Mouse (Mus musculus) midbrain, embryonic 14.5 days (tissue): ENCODE data around the gene Tmie. TPM values are rescaled to one million over a fixed set of nuclear protein-coding genes. Genes with fewer than 3 reads are reported as not detected.

Experiments
- ATAC-seq: fragments of 200-750 bp; cut with Nextera tagmentation; 2 replicates; pipeline ENCODE4 v1.8.0; 2017; ENCODE audit warnings: moderate number of reproducible peaks, moderate library complexity; ENCODE audit not compliant: low FRiP score, low TSS enrichment
- DNase-seq: peaks from one replicate; pipeline ENCODE4 v3.0.0-alpha.2; 2015
- H3K27ac ChIP-seq: fragments of 300-500 bp; sonication (generic); replicated peaks from 2 replicates; pipeline ENCODE4 v1.5.1; 2014; ENCODE audit warnings: mild to moderate bottlenecking, low read depth, low read length, moderate library complexity
- H3K27me3 ChIP-seq: fragments of 300-500 bp; sonication (generic); 2 replicates; pipeline ENCODE4 v1.6.1; 2014; ENCODE audit warnings: low read length, control low read depth, mixed read lengths; ENCODE audit not compliant: control insufficient read depth, insufficient read depth
- H3K36me3 ChIP-seq: fragments of 300-500 bp; sonication (generic); 2 replicates; pipeline ENCODE4 v1.6.1; 2014; ENCODE audit warnings: low read length, control low read depth; ENCODE audit not compliant: control insufficient read depth, insufficient read depth
- H3K4me1 ChIP-seq: fragments of 300-500 bp; sonication (generic); 2 replicates; pipeline ENCODE4 v1.6.1; 2014; ENCODE audit warnings: mild to moderate bottlenecking, antibody characterized with exemption, low read length, control low read depth; ENCODE audit not compliant: control insufficient read depth, insufficient read depth
- H3K4me2 ChIP-seq: fragments of 300-500 bp; sonication (generic); 2 replicates; pipeline ENCODE4 v1.6.1; 2014; ENCODE audit warnings: mild to moderate bottlenecking, low read length, moderate library complexity
- H3K4me3 ChIP-seq: fragments of 300-500 bp; sonication (generic); replicated peaks from 2 replicates; pipeline ENCODE4 v1.5.1; 2014; ENCODE audit warnings: low read depth, low read length
- H3K9ac ChIP-seq: fragments of 300-500 bp; sonication (generic); replicated peaks from 2 replicates; pipeline ENCODE4 v1.6.1; 2014; ENCODE audit warnings: mild to moderate bottlenecking, low read length, moderate library complexity
- H3K9me3 ChIP-seq: fragments of 300-500 bp; sonication (generic); 2 replicates; pipeline ENCODE4 v1.6.1; 2016; ENCODE audit warnings: low read length, control low read depth, mixed read lengths; ENCODE audit not compliant: control insufficient read depth
- WGBS: fragments of 180-500 bp; shearing (Covaris S2); extraction: QIAGEN DNeasy Blood & Tissue Kit; methylation state at CpG from one replicate; pipeline ENCODE4 v1.1.7; 2014; 5-methylcytosine and 5-hydroxymethylcytosine counted together
- polyA plus RNA-seq: library from polyadenylated mRNA; unstranded; fragments of >200 nt; fragmentation: Nextera tagmentation; extraction: Ambion mirVana; gene quantifications from 2 replicates; pipeline ENCODE4 v1.2.1, GENCODE M21; 2014

The Tmie gene
- polyA plus RNA-seq, 1 experiment from 2014 or later = 0.75 TPM

GRCm38 (mm10) chr9:110879191-110879920 lies 557 bp downstream of the Tmie start, which contains the start of gene Als2cl:
Als2cl (plus strand) TSS chr9:110879870.
- Histone ChIP-seq H3K27ac (no peak within 1 kb of the TSS), H3K4me2 (peak within 1 kb of the TSS; percentile 65), H3K27me3 (peaks cover 28% of the 10 kb centered on the region), H3K9me3 (no peaks in the 10 kb centered on the region), H3K9ac (peak within 1 kb of the TSS; percentile 36), H3K4me1 (peaks cover 12% of the 10 kb centered on the region), H3K36me3 (no peaks in the 10 kb centered on the region), H3K4me3 (peak within 1 kb of the TSS; percentile 44)
- DNase-seq = peak; percentile 22
- 10% methylated on average over 12 of the region's 12 CpGs for WGBS
- no peak for ATAC-seq

- no peak for DNase-seq
These were observed 2.0 kb downstream of the Tmie start for GRCm38 (mm10) chr9:110877888-110878287.

GRCm38 (mm10) chr9:110877353-110877752 lies 2.6 kb downstream of the Tmie start:
- Histone ChIP-seq H3K4me3 (no peak overlapping the region), H3K27me3 (peaks cover 32% of the 10 kb centered on the region), H3K36me3 (no peaks in the 10 kb centered on the region), H3K4me2 (no peak overlapping the region), H3K4me1 (peaks cover 21% of the 10 kb centered on the region), H3K9ac (no peak overlapping the region), H3K9me3 (no peaks in the 10 kb centered on the region), H3K27ac (no peak overlapping the region)
- WGBS = 96% methylated on average over 1 of the region's 1 CpGs
- ATAC-seq = no peak
- DNase-seq = no peak

More at GRCm38 (mm10) chr9:110877888-110878287, 2.0 kb downstream of the Tmie start:
- 87% methylated on average over 5 of the region's 5 CpGs for WGBS
- H3K4me2 ChIP-seq = no peak overlapping the region
- H3K27ac ChIP-seq = no peak overlapping the region
- peaks cover 30% of the 10 kb centered on the region for H3K27me3 ChIP-seq
- no peak overlapping the region for H3K4me3 ChIP-seq
- ATAC-seq = no peak
- no peaks in the 10 kb centered on the region for H3K9me3 ChIP-seq
- H3K4me1 ChIP-seq = peaks cover 21% of the 10 kb centered on the region
- H3K9ac ChIP-seq = no peak overlapping the region
- H3K36me3 ChIP-seq = no peaks in the 10 kb centered on the region

GRCm38 (mm10) chr9:110875288-110875695 lies 4.6 kb downstream of the Tmie start:
- Histone ChIP-seq H3K27me3 (peaks cover 19% of the 10 kb centered on the region), H3K4me2 (no peak overlapping the region), H3K4me1 (peaks cover 21% of the 10 kb centered on the region), H3K9ac (no peak overlapping the region), H3K9me3 (no peaks in the 10 kb centered on the region), H3K36me3 (no peaks in the 10 kb centered on the region), H3K27ac (0 out of 2 replicates have a peak overlapping the region, but pooled peaks have one; percentile 41), H3K4me3 (no peak overlapping the region)
- no peak for DNase-seq
- ATAC-seq = peak; percentile 32; the same call in 1 of the 2 replicates
- 21% methylated on average over 5 of the region's 6 CpGs for WGBS

- peak overlapping the region; percentile 57; the same call in 1 of the 2 replicates for H3K4me2 ChIP-seq
- no peaks in the 10 kb centered on the region for H3K9me3 ChIP-seq
- DNase-seq (no peak), ATAC-seq (peak; percentile 46)
- no peak overlapping the region for H3K4me3 ChIP-seq
- H3K27me3 ChIP-seq = peaks cover 13% of the 10 kb centered on the region
- WGBS = 7% methylated on average over 3 of the region's 3 CpGs
- no peaks in the 10 kb centered on the region for H3K36me3 ChIP-seq
- no peak overlapping the region for H3K9ac ChIP-seq
- peak overlapping the region; percentile 41; the same call in 1 of the 2 replicates for H3K27ac ChIP-seq
- peaks cover 21% of the 10 kb centered on the region for H3K4me1 ChIP-seq
These were observed 5.2 kb downstream of the Tmie start for GRCm38 (mm10) chr9:110874660-110875191.

GRCm38 (mm10) chr9:110873681-110874659 lies 5.9 kb downstream of the Tmie start:
- H3K9ac ChIP-seq = peak overlapping the region; percentile 45
- peak overlapping the region; percentile 57 for H3K4me2 ChIP-seq
- peak overlapping the region; percentile 24 for H3K4me3 ChIP-seq
- H3K27ac ChIP-seq = 0 out of 2 replicates have a peak overlapping the region, but pooled peaks have one; percentile 41
- peaks cover 5% of the 10 kb centered on the region for H3K27me3 ChIP-seq
- DNase-seq (peak; percentile 83), ATAC-seq (peak; percentile 56; the same call in 1 of the 2 replicates)
- H3K4me1 ChIP-seq = peaks cover 21% of the 10 kb centered on the region
- WGBS = 5% methylated on average over 40 of the region's 40 CpGs
- H3K9me3 ChIP-seq = no peaks in the 10 kb centered on the region
- H3K36me3 ChIP-seq = no peaks in the 10 kb centered on the region

GRCm38 (mm10) chr9:110871030-110871429 lies 8.9 kb downstream of the Tmie start:
- no peak overlapping the region for H3K4me3 ChIP-seq
- WGBS = 20% methylated on average over 7 of the region's 7 CpGs
- peaks cover 5% of the 10 kb centered on the region; the same call in 1 of the 2 replicates for H3K27me3 ChIP-seq
- no peak overlapping the region for H3K27ac ChIP-seq
- H3K9me3 ChIP-seq = no peaks in the 10 kb centered on the region
- no peak overlapping the region for H3K4me2 ChIP-seq
- DNase-seq (peak; percentile 71), ATAC-seq (no peak)
- no peaks in the 10 kb centered on the region for H3K36me3 ChIP-seq
- peaks cover 21% of the 10 kb centered on the region for H3K4me1 ChIP-seq
- H3K9ac ChIP-seq = no peak overlapping the region

GRCm38 (mm10) chr9:110858967-110859596 lies 20.8 kb downstream of the Tmie start:
- Histone ChIP-seq H3K4me3 (no peak overlapping the region), H3K9me3 (no peaks in the 10 kb centered on the region), H3K27ac (no peak overlapping the region), H3K4me2 (no peak overlapping the region), H3K4me1 (no peaks in the 10 kb centered on the region), H3K36me3 (no peaks in the 10 kb centered on the region), H3K9ac (no peak overlapping the region), H3K27me3 (peaks cover 5% of the 10 kb centered on the region; the same call in 1 of the 2 replicates)
- no peak for ATAC-seq
- WGBS = 93% methylated on average over 5 of the region's 5 CpGs
- DNase-seq = no peak
